Mouse (Mus musculus) stomach, postnatal 0 days (tissue): ENCODE results near the gene Ccdc181.

ENCODE experiments used
- CTCF ChIP-seq: IDR thresholded peaks from 2 replicates; pipeline ENCODE4 v1.5.1; 2016; ENCODE audit warnings: antibody characterized with exemption, low read depth, mild to moderate bottlenecking, moderate library complexity
- EP300 ChIP-seq: optimal IDR thresholded peaks from 2 replicates; pipeline ENCODE3; 2016; ENCODE audit warnings: antibody characterized with exemption

DNA sequence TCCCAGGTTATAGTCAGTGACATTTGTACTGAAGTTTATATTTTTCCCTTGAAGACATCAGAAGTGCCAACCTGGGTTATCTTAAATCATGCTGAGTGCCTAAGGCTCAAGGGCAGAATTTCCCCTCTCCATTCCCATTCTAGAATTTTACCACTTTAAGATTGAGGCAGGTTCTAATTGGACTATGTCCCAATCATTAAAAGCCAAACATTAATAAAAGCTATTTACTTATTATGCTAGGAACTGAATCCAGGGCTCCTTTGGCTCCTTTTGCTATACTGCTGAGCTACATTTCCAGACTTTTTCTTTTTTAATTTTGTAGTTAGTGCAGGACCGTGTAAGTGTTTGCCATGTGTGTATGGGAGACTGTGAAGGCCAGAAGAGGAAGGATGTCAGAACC, 23.9 kb upstream of the Ccdc181 start:
- TF ChIP-seq CTCF (no peak), EP300 (no peak)
